Mouse (Mus musculus): ENCODE data around the gene Manbal. TPM values are rescaled to one million over a fixed set of nuclear protein-coding genes. Genes with fewer than 3 reads are reported as not detected.

Gene Manbal
- polyA plus RNA-seq, 1 experiment = 68.0 TPM

DNA sequence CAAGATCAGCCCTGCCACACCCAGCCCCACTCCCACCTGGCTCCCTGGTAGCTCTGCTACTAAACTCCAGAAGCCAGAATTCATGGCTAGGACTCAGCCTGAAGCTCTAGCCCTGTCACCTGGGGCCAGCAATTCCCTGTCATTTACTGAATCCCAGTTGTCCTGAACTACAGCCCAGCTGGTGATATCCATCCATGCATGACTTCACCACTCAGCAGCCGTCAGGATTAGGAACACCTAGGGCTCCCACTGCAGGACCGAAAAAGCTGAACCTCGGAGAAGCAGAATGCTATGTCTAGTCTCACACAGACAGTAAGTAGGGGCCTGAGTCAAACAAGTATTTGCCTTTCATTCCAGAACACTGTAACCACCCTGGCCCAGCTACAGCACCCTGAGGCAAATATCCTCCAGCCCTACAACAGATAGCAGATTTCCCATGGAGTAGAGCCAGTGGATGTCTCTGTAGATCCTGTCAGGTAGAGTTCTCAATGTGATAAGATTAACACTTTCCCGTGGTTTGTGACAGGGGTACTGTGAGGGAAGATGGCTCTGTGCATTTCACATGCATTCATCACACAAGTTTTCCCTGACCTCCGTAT, 25.0 kb upstream of the Manbal start:
- no peaks in the 10 kb centered on the region for H3K4me1 ChIP-seq (replicated peaks; ENCODE audit: control insufficient read depth, insufficient read depth, low read length)
- H3K36me3 ChIP-seq (ENCODE audit: control insufficient read depth, insufficient read depth, low read length) = no peaks in the 10 kb centered on the region
- no peak overlapping the region for H3K4me3 ChIP-seq (ENCODE audit: control insufficient read depth, insufficient read depth, low read length)
- TF ChIP-seq POLR2A (IDR thresholded peaks at IDR 0.05; ENCODE audit: control insufficient read depth, extremely low read depth, insufficient read depth, low read length, poor library complexity) (no peak), CTCF (IDR thresholded peaks at IDR 0.05; ENCODE audit: borderline replicate concordance, control insufficient read depth, extremely low read depth, insufficient read depth, low read length, poor library complexity) (no peak)
- WGBS = 92% methylated on average over 5 of the region's 5 CpGs
- no peaks in the 10 kb centered on the region for H3K27me3 ChIP-seq (ENCODE audit: control insufficient read depth, insufficient read depth, low read length)
- H3K27ac ChIP-seq (ENCODE audit: control insufficient read depth, insufficient read depth, low read length) = no peak overlapping the region
- no peak for DNase-seq

GRCm38 (mm10) chr2:157343337-157343736, 24.1 kb upstream of the Manbal start:
- TF ChIP-seq POLR2A (IDR thresholded peaks at IDR 0.05; ENCODE audit: control insufficient read depth, extremely low read depth, insufficient read depth, low read length, poor library complexity) (no peak), CTCF (IDR thresholded peaks at IDR 0.05; ENCODE audit: borderline replicate concordance, control insufficient read depth, extremely low read depth, insufficient read depth, low read length, poor library complexity) (no peak)
- no peak for DNase-seq
- 88% methylated on average over 6 of the region's 6 CpGs for WGBS

DNA sequence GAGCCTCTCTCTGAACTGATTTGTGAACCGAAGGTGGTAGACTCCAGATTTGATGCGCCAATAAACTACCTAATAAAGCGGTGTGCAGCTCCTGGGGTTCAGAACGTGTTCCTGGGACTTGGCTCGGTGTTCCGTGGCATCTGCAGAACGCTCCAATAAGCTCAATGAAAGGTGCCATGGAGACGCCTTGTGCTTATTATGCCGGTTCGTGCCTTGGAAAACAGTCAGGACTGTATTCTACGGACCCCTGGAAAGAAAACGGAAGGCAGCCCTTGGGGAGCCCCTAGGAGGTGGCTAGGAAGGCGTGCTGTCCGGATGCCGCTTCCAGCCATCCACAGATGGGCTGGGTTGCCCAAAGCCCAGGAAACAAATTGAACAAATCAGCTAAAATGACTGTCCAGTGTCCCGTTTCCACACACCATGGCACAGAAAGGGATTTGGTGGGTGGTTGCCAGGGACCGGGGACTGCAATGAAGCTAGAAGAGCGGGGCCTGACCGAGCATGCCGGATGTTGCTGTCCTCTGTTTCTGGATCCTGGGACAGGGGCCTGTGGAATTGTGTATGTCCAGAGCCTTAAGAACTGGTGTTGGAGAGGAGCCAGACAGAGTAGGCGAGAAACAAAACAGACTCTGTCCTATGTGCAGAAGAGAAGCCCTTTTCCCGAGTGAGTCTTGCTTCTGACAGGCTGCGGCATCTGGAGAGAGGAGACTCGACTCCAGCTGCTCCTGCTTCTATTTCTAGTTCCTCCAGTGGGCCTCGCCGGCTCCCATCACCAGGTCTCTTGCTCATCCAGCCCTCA, 19.8 kb upstream of the Manbal start, which contains the start of gene Ghrh:
Gene Ghrh (minus strand): TSS at position 146 of the 799 bp plus-strand sequence.
- WGBS = 84% methylated on average over 26 of the region's 26 CpGs
- Histone ChIP-seq H3K27me3 (ENCODE audit: control insufficient read depth, insufficient read depth, low read length) (no peaks in the 10 kb centered on the region), H3K4me1 (replicated peaks; ENCODE audit: control insufficient read depth, insufficient read depth, low read length) (no peaks in the 10 kb centered on the region), H3K27ac (ENCODE audit: control insufficient read depth, insufficient read depth, low read length) (no peak within 1 kb of the TSS), H3K36me3 (ENCODE audit: control insufficient read depth, insufficient read depth, low read length) (no peaks in the 10 kb centered on the region), H3K4me3 (ENCODE audit: control insufficient read depth, insufficient read depth, low read length) (no peak within 1 kb of the TSS)
- DNase-seq = no peak
- TF ChIP-seq POLR2A (IDR thresholded peaks at IDR 0.05; ENCODE audit: control insufficient read depth, extremely low read depth, insufficient read depth, low read length, poor library complexity) = no peak
- TF ChIP-seq CTCF (IDR thresholded peaks at IDR 0.05; ENCODE audit: borderline replicate concordance, control insufficient read depth, extremely low read depth, insufficient read depth, low read length, poor library complexity) = no peak

More at GRCm38 (mm10) chr2:157343337-157343736, 24.1 kb upstream of the Manbal start:
- Histone ChIP-seq H3K4me3 (ENCODE audit: control insufficient read depth, insufficient read depth, low read length) (no peak overlapping the region), H3K27me3 (ENCODE audit: control insufficient read depth, insufficient read depth, low read length) (no peaks in the 10 kb centered on the region), H3K27ac (ENCODE audit: control insufficient read depth, insufficient read depth, low read length) (no peak overlapping the region), H3K4me1 (replicated peaks; ENCODE audit: control insufficient read depth, insufficient read depth, low read length) (no peaks in the 10 kb centered on the region), H3K36me3 (ENCODE audit: control insufficient read depth, insufficient read depth, low read length) (no peaks in the 10 kb centered on the region)

- no peaks in the 10 kb centered on the region for H3K27me3 ChIP-seq (ENCODE audit: control insufficient read depth, insufficient read depth, low read length)
- 84% methylated on average over 12 of the region's 12 CpGs for WGBS
- no peak for DNase-seq
Observed at GRCm38 (mm10) chr2:157349121-157349778, 18.1 kb upstream of the Manbal start.

GRCm38 (mm10) chr2:157353183-157353582, 14.2 kb upstream of the Manbal start:
- Histone ChIP-seq H3K27ac (ENCODE audit: control insufficient read depth, insufficient read depth, low read length) (no peak overlapping the region), H3K27me3 (ENCODE audit: control insufficient read depth, insufficient read depth, low read length) (no peaks in the 10 kb centered on the region), H3K4me1 (replicated peaks; ENCODE audit: control insufficient read depth, insufficient read depth, low read length) (no peaks in the 10 kb centered on the region), H3K36me3 (ENCODE audit: control insufficient read depth, insufficient read depth, low read length) (no peaks in the 10 kb centered on the region), H3K4me3 (ENCODE audit: control insufficient read depth, insufficient read depth, low read length) (no peak overlapping the region)
- DNase-seq = no peak
- TF ChIP-seq CTCF (IDR thresholded peaks at IDR 0.05; ENCODE audit: borderline replicate concordance, control insufficient read depth, extremely low read depth, insufficient read depth, low read length, poor library complexity) (no peak), POLR2A (IDR thresholded peaks at IDR 0.05; ENCODE audit: control insufficient read depth, extremely low read depth, insufficient read depth, low read length, poor library complexity) (no peak)
- WGBS = 85% methylated on average over 4 of the region's 4 CpGs

More at GRCm38 (mm10) chr2:157349121-157349778, 18.1 kb upstream of the Manbal start:
- H3K36me3 ChIP-seq (ENCODE audit: control insufficient read depth, insufficient read depth, low read length) = no peaks in the 10 kb centered on the region
- H3K4me1 ChIP-seq (replicated peaks; ENCODE audit: control insufficient read depth, insufficient read depth, low read length) = no peaks in the 10 kb centered on the region
- no peak overlapping the region for H3K4me3 ChIP-seq (ENCODE audit: control insufficient read depth, insufficient read depth, low read length)
- H3K27ac ChIP-seq (ENCODE audit: control insufficient read depth, insufficient read depth, low read length) = no peak overlapping the region
- TF ChIP-seq POLR2A (IDR thresholded peaks at IDR 0.05; ENCODE audit: control insufficient read depth, extremely low read depth, insufficient read depth, low read length, poor library complexity) = no peak

DNA sequence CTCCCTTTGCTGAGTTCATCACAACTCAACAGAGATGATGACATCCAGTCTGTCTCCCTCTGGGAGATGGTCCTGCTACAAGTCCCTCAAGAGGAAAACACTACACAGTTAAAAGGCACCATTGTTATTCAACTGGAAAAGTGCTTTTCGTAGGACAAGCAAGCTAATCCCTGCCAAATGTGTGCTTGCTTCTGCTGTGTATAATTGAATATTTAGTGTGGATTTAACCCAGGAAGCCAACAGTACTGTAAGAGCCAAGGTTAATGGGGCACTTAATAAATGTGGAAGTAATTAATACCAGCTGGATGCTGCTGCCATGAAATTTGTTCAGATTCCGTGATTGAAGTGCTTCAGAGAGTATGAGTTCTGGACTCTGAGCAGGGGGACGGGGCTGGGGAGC, 13.3 kb upstream of the Manbal start:
- TF ChIP-seq POLR2A (IDR thresholded peaks at IDR 0.05; ENCODE audit: control insufficient read depth, extremely low read depth, insufficient read depth, low read length, poor library complexity) (no peak), CTCF (IDR thresholded peaks at IDR 0.05; ENCODE audit: borderline replicate concordance, control insufficient read depth, extremely low read depth, insufficient read depth, low read length, poor library complexity) (no peak)
- DNase-seq = no peak
- no peak overlapping the region for H3K27ac ChIP-seq (ENCODE audit: control insufficient read depth, insufficient read depth, low read length)
- H3K4me1 ChIP-seq (replicated peaks; ENCODE audit: control insufficient read depth, insufficient read depth, low read length) = no peaks in the 10 kb centered on the region
- WGBS = 87% methylated on average over 3 of the region's 3 CpGs
- H3K4me3 ChIP-seq (ENCODE audit: control insufficient read depth, insufficient read depth, low read length) = no peak overlapping the region
- H3K27me3 ChIP-seq (ENCODE audit: control insufficient read depth, insufficient read depth, low read length) = no peaks in the 10 kb centered on the region
- H3K36me3 ChIP-seq (ENCODE audit: control insufficient read depth, insufficient read depth, low read length) = no peaks in the 10 kb centered on the region

Measured in thymus, adult 2 months (tissue).